Comparison of ENCODE assay signal across 16 mouse cellular contexts in genomic region chr7:67715176-67715575, GRCm38 (mm10). TPM values are rescaled to one million over a fixed set of nuclear protein-coding genes. Genes with fewer than 3 reads are reported as not detected.
DNase-seq lines count a peak whose midpoint lies in the region; ATAC-seq and TF ChIP-seq lines count a peak whose summit lies in the region.
"Had no signal": no experiment of that assay in that cellular context is flagged by ENCODE, and none has a peak within 500 bp of the region (broad histone marks: within the 10 kb centered on the region; RNA-seq: fewer than 3 reads in every experiment).

No protein-coding gene starts in this region.

- no peaks in the 10 kb centered on the region for H3K27me3 ChIP-seq in heart, embryonic 11.5 days (ENCODE audit: control insufficient read depth, insufficient read depth, low read length)
- no peaks in the 10 kb centered on the region for H3K27me3 ChIP-seq in lung, postnatal 0 days (replicated peaks; ENCODE audit: insufficient read depth, low read length)
- H3K27me3 ChIP-seq in heart, embryonic 16.5 days (ENCODE audit: control insufficient read depth, insufficient read depth, low read length) = no peaks in the 10 kb centered on the region
- no peaks in the 10 kb centered on the region for H3K27me3 ChIP-seq in midbrain, embryonic 16.5 days (ENCODE audit: control insufficient read depth, insufficient read depth, low read depth, low read length)
- H3K27me3 ChIP-seq: liver, embryonic 15.5 days had no signal

- H3K4me1 ChIP-seq in heart, embryonic 11.5 days (ENCODE audit: control insufficient read depth, insufficient read depth, low read length) = peaks cover 40% of the 10 kb centered on the region
- H3K4me1 ChIP-seq in lung, postnatal 0 days (ENCODE audit: insufficient read depth, low read depth, low read length) = peaks cover 10% of the 10 kb centered on the region; the same call in 1 of the 2 replicates
- H3K4me1 ChIP-seq in lung, adult 2 months (ENCODE audit: control insufficient read depth, insufficient read depth, low read length) = peaks cover 9% of the 10 kb centered on the region; the same call in 1 of the 2 replicates
- peaks cover 44% of the 10 kb centered on the region for H3K4me1 ChIP-seq in heart, embryonic 16.5 days (ENCODE audit: control insufficient read depth, insufficient read depth, low read length)
- H3K4me1 ChIP-seq in midbrain, embryonic 16.5 days (ENCODE audit: control insufficient read depth, insufficient read depth, low read length) = peaks cover 14% of the 10 kb centered on the region

- no peak overlapping the region for H3K4me2 ChIP-seq in heart, embryonic 11.5 days
- no peak overlapping the region for H3K4me2 ChIP-seq in lung, postnatal 0 days (replicated peaks; ENCODE audit: low read depth, low read length)
- no peak overlapping the region for H3K4me2 ChIP-seq in heart, embryonic 16.5 days (ENCODE audit: low read depth, low read length)
- no peak overlapping the region for H3K4me2 ChIP-seq in midbrain, embryonic 16.5 days (ENCODE audit: low read length)
- H3K4me2 ChIP-seq: liver, embryonic 15.5 days had no signal

- H3K4me3 ChIP-seq in heart, embryonic 11.5 days (ENCODE audit: low read depth, low read length) = no peak overlapping the region
- no peak overlapping the region for H3K4me3 ChIP-seq in lung, postnatal 0 days (ENCODE audit: low read depth, low read length)
- no peak overlapping the region for H3K4me3 ChIP-seq in lung, adult 2 months (replicated peaks; ENCODE audit: extremely low read depth, low read depth, low read length)
- H3K4me3 ChIP-seq in heart, embryonic 16.5 days (ENCODE audit: low read length) = no peak overlapping the region
- no peak overlapping the region for H3K4me3 ChIP-seq in midbrain, embryonic 16.5 days (ENCODE audit: low read depth, low read length)
- H3K4me3 ChIP-seq: liver, embryonic 15.5 days; megakaryocyte, embryonic 14.5 days had no signal

- H3K27ac ChIP-seq in heart, embryonic 11.5 days (ENCODE audit: low read depth, low read length) = no peak overlapping the region; the same call in 1 of the 2 replicates
- H3K27ac ChIP-seq in lung, postnatal 0 days (ENCODE audit: low read length) = peak overlapping the region; percentile 40; the same call in 1 of the 2 replicates
- peak overlapping the region; percentile 78 for H3K27ac ChIP-seq in heart, embryonic 16.5 days (ENCODE audit: low read length)
- H3K27ac ChIP-seq in midbrain, embryonic 16.5 days (ENCODE audit: low read length) = 0 out of 2 replicates have a peak overlapping the region, but pooled peaks have one; percentile 28
- H3K27ac ChIP-seq: liver, embryonic 15.5 days had no signal

- no peak for TF ChIP-seq POLR2A in lung, adult 2 months (IDR thresholded peaks at IDR 0.05; ENCODE audit: borderline replicate concordance, extremely low read depth, low read depth, low read length)

- peak; percentile 48 to 66 for DNase-seq in heart, adult 18-20 months
- DNase-seq in lung, postnatal 0 days (ENCODE audit: low spot score) = no peak
- no peak for DNase-seq in lung, adult 2 months
- no peak for DNase-seq in natural killer cell, adult 2 months (ENCODE audit: low spot score in 2 of 2)
- DNase-seq in ovary, adult 18-20 months (ENCODE audit: low spot score) = no peak
- DNase-seq: B cell, adult 2 months; left cerebral cortex, postnatal 4 days; right cerebral cortex, postnatal 25 days; thymus, postnatal 4 days had no signal

- TF ChIP-seq CTCF in lung, postnatal 0 days (IDR thresholded peaks at IDR 0.05) = no peak
- TF ChIP-seq CTCF in lung, adult 2 months (IDR thresholded peaks at IDR 0.05; ENCODE audit: insufficient read depth, low read length) = no peak

- H3K9ac ChIP-seq in heart, embryonic 11.5 days (ENCODE audit: low read depth, low read length) = no peak overlapping the region
- no peak overlapping the region for H3K9ac ChIP-seq in lung, postnatal 0 days (replicated peaks; ENCODE audit: low read depth)
- no peak overlapping the region for H3K9ac ChIP-seq in heart, embryonic 16.5 days (ENCODE audit: low read length)
- H3K9ac ChIP-seq in midbrain, embryonic 16.5 days (ENCODE audit: low read depth, low read length) = no peak overlapping the region
- H3K9ac ChIP-seq: liver, embryonic 15.5 days had no signal

- 65% methylated on average over 7 of the region's 7 CpGs for whole genome bisulfite sequencing in heart, embryonic 11.5 days (ENCODE audit: insufficient replicate concordance)
- 71% methylated on average over 7 of the region's 7 CpGs for WGBS in lung, postnatal 0 days
- WGBS in lung, adult 2 months = 61% methylated on average over 7 of the region's 7 CpGs
- 67% methylated on average over 7 of the region's 7 CpGs for WGBS in heart, embryonic 16.5 days
- WGBS in midbrain, embryonic 16.5 days = 68% methylated on average over 7 of the region's 7 CpGs

- TF ChIP-seq EP300 in lung, postnatal 0 days (IDR thresholded peaks at IDR 0.05) = no peak

- peaks cover 16% of the 10 kb centered on the region for H3K36me3 ChIP-seq in heart, embryonic 11.5 days (ENCODE audit: control insufficient read depth, insufficient read depth, low read length)
- peaks cover 13% of the 10 kb centered on the region; the same call in 1 of the 2 replicates for H3K36me3 ChIP-seq in lung, postnatal 0 days (ENCODE audit: insufficient read depth, low read length)
- peaks cover 16% of the 10 kb centered on the region for H3K36me3 ChIP-seq in heart, embryonic 16.5 days (ENCODE audit: control insufficient read depth, insufficient read depth)
- no peaks in the 10 kb centered on the region for H3K36me3 ChIP-seq in midbrain, embryonic 16.5 days (ENCODE audit: control insufficient read depth, insufficient read depth, low read length)
- H3K36me3 ChIP-seq: G1E had no signal

- ATAC-seq in heart, embryonic 11.5 days (replicated peaks; ENCODE audit: insufficient number of reproducible peaks, low FRiP score, low TSS enrichment) = no peak
- no peak for ATAC-seq in lung, postnatal 0 days
- no peak for ATAC-seq in heart, embryonic 16.5 days (replicated peaks; ENCODE audit: extremely low read depth, insufficient read depth, low FRiP score)
- no peak for ATAC-seq in midbrain, embryonic 16.5 days

- H3K9me3 ChIP-seq in heart, embryonic 11.5 days (replicated peaks; ENCODE audit: control insufficient read depth, low read length) = no peaks in the 10 kb centered on the region
- no peaks in the 10 kb centered on the region for H3K9me3 ChIP-seq in lung, postnatal 0 days (ENCODE audit: low read length)
- peaks cover 4% of the 10 kb centered on the region; the same call in 1 of the 2 replicates for H3K9me3 ChIP-seq in heart, embryonic 16.5 days (replicated peaks; ENCODE audit: control insufficient read depth, low read length)
- H3K9me3 ChIP-seq in midbrain, embryonic 16.5 days (replicated peaks; ENCODE audit: control insufficient read depth, low read length, poor library complexity, severe bottlenecking) = peaks cover 3% of the 10 kb centered on the region; the same call in 1 of the 2 replicates
- H3K9me3 ChIP-seq: liver, embryonic 15.5 days; megakaryocyte, embryonic 14.5 days had no signal

RNA-seq across cellular contexts. Expression of gene Synm, which starts 44.4 kb away (rescaled TPM):
- total RNA-seq in heart, adult 18-20 months (2021) = 10 to 100 TPM in 1 of 2 experiments, 1 to 10 TPM in 1; 9.6 to 10.6 TPM
- 3.4 and 5.9 TPM in 2 replicates for polyA plus RNA-seq in heart, embryonic 11.5 days (2014; fragmentation: Nextera tagmentation; extraction: Ambion mirVana)
- 6.5 and 8.1 TPM in 2 replicates for polyA plus RNA-seq in lung, postnatal 0 days (2015; fragmentation: Nextera tagmentation; extraction: Ambion mirVana)
- 14.0 and 17.2 TPM in 2 replicates for polyA plus RNA-seq in lung, adult 2 months (2012; rRNA removed)
- 3.3 and 3.8 TPM in 2 replicates for polyA plus RNA-seq in heart, embryonic 16.5 days (2015; fragmentation: Nextera tagmentation; extraction: Ambion mirVana)
- polyA plus RNA-seq in midbrain, embryonic 16.5 days (2015; fragmentation: Nextera tagmentation; extraction: Ambion mirVana) = 4.6 and 5.1 TPM in 2 replicates
- total RNA-seq: neutrophil, adult 5-6 weeks had no signal
- polyA plus RNA-seq: G1E had no signal

Comparison
In these comparisons a context has a peak if more than half of its experiments do, and no peak if none do; other contexts are left out.
1. DNase-seq: peak in heart, adult 18-20 months (2 of 2); none in lung, postnatal 0 days (single experiment), lung, adult 2 months (single experiment), natural killer cell, adult 2 months (0 of 2) and ovary, adult 18-20 months (single experiment).